Mouse (Mus musculus) gastrocnemius, postnatal 36 days (tissue): ENCODE measurements around the gene Pus3. TPM values are rescaled to one million over a fixed set of nuclear protein-coding genes. Genes with fewer than 3 reads are reported as not detected.
"Not testable (repeated sequence)": the region's sequence is repeated elsewhere in the genome, so short reads cannot be mapped to it uniquely, and the experiment has no call there.

Source experiments
- DNase-seq, 2 experiments: peaks; one replicate each; pipeline ENCODE4 v3.0.0; 2022
- intact Hi-C: fragments of 180-260 bp; cut with DNase I; formaldehyde crosslinking; loops from one replicate; pipeline ENCODE4 v1.15.1; 2025
- total RNA-seq, 2 experiments: library from RNA; stranded (reverse); gene quantifications; 2 replicates each; pipeline ENCODE4 v1.2.3; 2021

Gene Pus3
- total RNA-seq, 2 experiments from 2014 or later, result 6.8 to 8.5 TPM

DNA sequence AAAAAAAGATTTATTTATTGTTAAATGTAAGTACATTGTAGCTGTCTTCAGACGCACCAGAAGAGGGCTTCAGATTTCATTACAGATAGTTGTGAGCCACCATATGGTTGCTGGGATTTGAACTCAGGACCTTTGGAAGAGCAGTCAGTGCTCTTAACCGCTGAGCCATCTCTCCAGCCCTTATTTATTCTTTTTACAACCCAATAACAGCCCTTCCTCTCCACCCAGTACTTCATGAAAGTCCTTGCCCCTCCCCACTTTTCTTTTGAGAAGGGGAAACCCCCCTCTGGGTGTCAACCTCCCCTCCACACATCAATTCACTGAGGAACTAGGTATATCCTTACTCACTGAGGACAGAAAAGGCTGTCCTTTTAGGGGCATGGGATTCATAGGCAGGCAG, 58.4 kb downstream of the Pus3 start:
- DNase-seq, intact Hi-C loops: not testable (repeated sequence)

Other genes starting within 250 kb of the Pus3 start
- 10 to 100 TPM; 12.8 to 14.0 TPM for gene Cdon, start 137.5 kb upstream of the Pus3 start, total RNA-seq
- gene Gm1113, start 40.3 kb upstream of the Pus3 start, total RNA-seq, result not detected
- not detected for gene Ddx25, start 67 bp upstream of the Pus3 start, total RNA-seq
- not detected for gene Pate2, start 11.7 kb downstream of the Pus3 start, total RNA-seq
- gene Hyls1, start 11.8 kb downstream of the Pus3 start, total RNA-seq, result under 1 TPM; 0.94 to 0.99 TPM
- not detected for gene Pate4, start 53.3 kb downstream of the Pus3 start, total RNA-seq
- gene Pate3, start 89.6 kb downstream of the Pus3 start, total RNA-seq, result not detected
- gene Pate1, start 128.8 kb downstream of the Pus3 start, total RNA-seq, result not detected
- not detected for gene Gm17677, start 182.5 kb downstream of the Pus3 start, total RNA-seq
- gene Gm17727, start 219.5 kb downstream of the Pus3 start, total RNA-seq, result not detected
- not detected for gene Gm27235, start 231.5 kb downstream of the Pus3 start, total RNA-seq
- gene D730048I06Rik, start 231.5 kb downstream of the Pus3 start, total RNA-seq, result not detected